Mouse (Mus musculus) E14TG2a.4 (cell line): ENCODE measurements around the gene Aox4.

Experiments used
- H3K27me3 ChIP-seq: 2 replicates; pipeline ENCODE4 v1.6.1; 2014; ENCODE audit warnings: low read length, control low read depth; ENCODE audit not compliant: insufficient read depth
- H3K36me3 ChIP-seq: 2 replicates; pipeline ENCODE4 v1.6.1; 2014; ENCODE audit warnings: low read length, control low read depth; ENCODE audit not compliant: insufficient read depth
- H3K4me1 ChIP-seq: replicated peaks from 2 replicates; pipeline ENCODE4 v1.6.1; 2014; ENCODE audit warnings: low read depth, low read length, control low read depth
- H3K4me3 ChIP-seq: replicated peaks from 2 replicates; pipeline ENCODE4 v1.5.1; 2014; ENCODE audit warnings: mild to moderate bottlenecking, low read length
- H3K9me3 ChIP-seq: 2 replicates; pipeline ENCODE4 v1.6.1; 2014; ENCODE audit warnings: low read length, control low read depth
- CTCF ChIP-seq: conservative IDR thresholded peaks from 2 replicates; pipeline ENCODE4 v1.5.1; 2014; ENCODE audit warnings: low read length
- NANOG ChIP-seq: IDR thresholded peaks from 2 replicates; pipeline ENCODE4 v1.6.1; 2014; ENCODE audit warnings: borderline replicate concordance, low read length, mixed read lengths
- POU5F1 ChIP-seq: IDR thresholded peaks from 2 replicates; pipeline ENCODE4 v1.6.1; 2014; ENCODE audit warnings: low read length, borderline replicate concordance

Aox4 gene

GRCm38 (mm10) chr1:58281625-58281988 lies 71.4 kb downstream of the Aox4 start:
- Histone ChIP-seq H3K36me3 (no peaks in the 10 kb centered on the region), H3K4me1 (peaks cover 5% of the 10 kb centered on the region), H3K9me3 (no peaks in the 10 kb centered on the region), H3K4me3 (no peak overlapping the region), H3K27me3 (peaks cover 18% of the 10 kb centered on the region)
- TF ChIP-seq CTCF (no peak), POU5F1 (no peak), NANOG (no peak)

- Histone ChIP-seq H3K27me3 (peaks cover 31% of the 10 kb centered on the region), H3K4me1 (peaks cover 5% of the 10 kb centered on the region), H3K4me3 (no peak overlapping the region), H3K36me3 (no peaks in the 10 kb centered on the region), H3K9me3 (no peaks in the 10 kb centered on the region)
- TF ChIP-seq NANOG (no peak), CTCF (no peak), POU5F1 (no peak)
Measured at GRCm38 (mm10) chr1:58284505-58284904, 74.3 kb downstream of the Aox4 start.

- no peaks in the 10 kb centered on the region for H3K9me3 ChIP-seq
- peaks cover 27% of the 10 kb centered on the region for H3K27me3 ChIP-seq
- no peak overlapping the region for H3K4me3 ChIP-seq
- TF ChIP-seq POU5F1, result no peak
- no peak for TF ChIP-seq NANOG
- TF ChIP-seq CTCF, result no peak
- H3K4me1 ChIP-seq, result peaks cover 27% of the 10 kb centered on the region
- no peaks in the 10 kb centered on the region for H3K36me3 ChIP-seq
Measured at GRCm38 (mm10) chr1:58288091-58288490, 77.9 kb downstream of the Aox4 start.

GRCm38 (mm10) chr1:58289863-58290469 lies 79.8 kb downstream of the Aox4 start:
- Histone ChIP-seq H3K4me3 (no peak overlapping the region), H3K36me3 (no peaks in the 10 kb centered on the region), H3K4me1 (peaks cover 27% of the 10 kb centered on the region), H3K27me3 (peaks cover 26% of the 10 kb centered on the region), H3K9me3 (no peaks in the 10 kb centered on the region)
- TF ChIP-seq CTCF (no peak), POU5F1 (no peak), NANOG (no peak)

DNA sequence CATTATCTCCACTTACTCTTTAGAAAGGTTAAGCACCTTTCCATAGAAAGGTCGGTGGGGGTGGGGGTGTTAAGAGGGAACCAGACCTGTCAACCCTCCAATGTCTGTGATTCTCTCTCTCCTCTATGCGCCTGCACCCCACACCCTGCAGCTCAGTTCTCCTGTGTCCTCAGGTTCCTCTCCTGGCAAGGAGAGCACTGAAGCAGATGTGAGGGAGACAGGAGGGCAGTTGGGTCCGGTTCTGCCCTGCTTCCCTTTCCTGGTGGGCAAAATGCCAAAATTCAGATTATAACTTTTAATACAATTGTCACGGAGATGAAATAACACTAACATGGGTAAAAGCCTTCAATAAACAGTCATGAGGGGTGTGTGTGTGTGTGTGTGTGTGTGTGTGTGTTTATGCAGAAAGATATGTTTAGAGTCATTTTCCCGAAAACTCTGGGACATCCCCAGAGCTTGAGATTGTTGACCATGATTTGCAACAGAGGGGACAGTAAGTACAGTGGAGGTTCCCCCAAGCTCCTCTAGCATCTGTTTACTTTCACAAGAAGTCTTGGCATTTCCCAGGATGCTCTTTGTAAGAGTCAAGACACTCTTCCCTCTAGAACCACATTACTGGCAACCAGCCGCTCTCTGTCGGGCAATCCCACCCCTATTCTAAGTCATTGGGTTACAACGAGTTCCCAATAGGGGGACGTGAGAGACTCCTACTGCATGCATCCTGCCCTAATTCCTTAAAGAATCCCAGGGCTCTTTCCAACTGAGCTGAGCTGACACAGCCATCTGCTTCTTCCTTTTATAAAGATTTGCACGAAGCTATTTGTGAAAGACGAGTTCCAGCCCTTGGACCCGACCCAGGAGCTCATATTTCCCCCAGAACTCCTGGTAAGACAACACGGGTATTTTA lies 81.5 kb downstream of the Aox4 start:
- H3K9me3 ChIP-seq, result no peaks in the 10 kb centered on the region

GRCm38 (mm10) chr1:58294730-58295129 lies 84.5 kb downstream of the Aox4 start:
- Histone ChIP-seq H3K27me3 (peaks cover 2% of the 10 kb centered on the region; the same call in 1 of the 2 replicates), H3K4me3 (no peak overlapping the region), H3K9me3 (no peaks in the 10 kb centered on the region), H3K4me1 (peaks cover 29% of the 10 kb centered on the region), H3K36me3 (no peaks in the 10 kb centered on the region)
- TF ChIP-seq CTCF, result no peak
- no peak for TF ChIP-seq NANOG
- TF ChIP-seq POU5F1, result no peak

More for the DNA sequence above, 81.5 kb downstream of the Aox4 start:
- Histone ChIP-seq H3K36me3 (no peaks in the 10 kb centered on the region), H3K4me1 (peaks cover 31% of the 10 kb centered on the region), H3K27me3 (peaks cover 23% of the 10 kb centered on the region), H3K4me3 (no peak overlapping the region)
- TF ChIP-seq CTCF (no peak), POU5F1 (no peak), NANOG (no peak)

GRCm38 (mm10) chr1:58296278-58296677 lies 86.1 kb downstream of the Aox4 start:
- peaks cover 2% of the 10 kb centered on the region; the same call in 1 of the 2 replicates for H3K27me3 ChIP-seq
- TF ChIP-seq CTCF (peak; percentile 77), NANOG (no peak)
- no peaks in the 10 kb centered on the region for H3K36me3 ChIP-seq
- no peak overlapping the region for H3K4me3 ChIP-seq
- no peaks in the 10 kb centered on the region for H3K9me3 ChIP-seq
- H3K4me1 ChIP-seq, result peaks cover 15% of the 10 kb centered on the region

DNA sequence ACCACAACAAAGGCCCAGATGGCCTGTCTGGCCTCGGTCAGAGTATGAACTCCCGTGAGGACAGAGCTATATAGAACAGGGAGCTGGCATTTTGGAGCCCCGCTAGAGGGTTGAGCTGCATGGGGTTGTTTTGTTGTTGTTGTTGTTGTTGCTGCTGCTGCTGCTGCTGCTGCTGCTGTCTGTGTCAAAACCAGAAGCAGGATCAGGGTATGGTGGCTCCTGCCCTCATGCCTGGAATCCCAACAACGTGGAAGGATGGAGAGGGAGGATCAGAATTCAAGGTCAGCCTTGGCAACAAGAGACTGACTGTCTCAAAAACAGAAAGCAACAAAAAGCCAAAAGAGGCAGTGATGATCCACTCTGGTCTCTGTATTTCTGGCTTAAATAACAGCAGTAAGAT lies 86.6 kb downstream of the Aox4 start:
- H3K4me1 ChIP-seq, result peaks cover 10% of the 10 kb centered on the region
- no peaks in the 10 kb centered on the region for H3K36me3 ChIP-seq
- no peak overlapping the region for H3K4me3 ChIP-seq
- TF ChIP-seq POU5F1, result no peak
- TF ChIP-seq CTCF, result no peak
- TF ChIP-seq NANOG, result no peak
- H3K27me3 ChIP-seq, result peaks cover 2% of the 10 kb centered on the region; the same call in 1 of the 2 replicates
- no peaks in the 10 kb centered on the region for H3K9me3 ChIP-seq
